Mouse (Mus musculus) cerebellum, adult 11 months (tissue): ENCODE results near the gene Xpnpep1.

ENCODE experiments used
- DNase-seq: peaks from one replicate; pipeline ENCODE4 v3.0.0; 2022

Xpnpep1 gene

GRCm38 (mm10) chr19:53030279-53030678 lies 9.7 kb downstream of the Xpnpep1 start:
- DNase-seq = no peak

GRCm38 (mm10) chr19:53029686-53030085 lies 10.3 kb downstream of the Xpnpep1 start:
- no peak for DNase-seq

GRCm38 (mm10) chr19:53029045-53029444 lies 11.0 kb downstream of the Xpnpep1 start:
- no peak for DNase-seq

DNA sequence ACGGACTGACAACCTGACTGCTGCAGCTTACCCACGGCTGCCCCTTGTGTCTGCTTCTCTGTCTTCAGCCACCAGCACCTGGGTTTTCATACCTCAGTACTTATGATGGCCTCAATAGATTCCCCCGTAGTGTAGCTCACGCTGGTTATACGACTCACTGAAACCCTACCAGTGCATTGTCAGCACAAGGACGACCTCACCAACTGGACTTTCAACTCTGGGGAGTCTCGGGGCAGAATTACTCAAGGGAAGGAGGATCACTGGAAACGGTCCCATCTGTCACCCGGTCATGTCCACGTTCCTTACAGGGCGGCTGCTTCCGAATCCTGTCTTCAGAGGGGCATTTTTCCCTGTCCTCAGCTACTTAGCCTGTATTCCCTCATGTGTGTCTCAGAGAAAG lies 11.8 kb downstream of the Xpnpep1 start:
- no peak for DNase-seq

DNA sequence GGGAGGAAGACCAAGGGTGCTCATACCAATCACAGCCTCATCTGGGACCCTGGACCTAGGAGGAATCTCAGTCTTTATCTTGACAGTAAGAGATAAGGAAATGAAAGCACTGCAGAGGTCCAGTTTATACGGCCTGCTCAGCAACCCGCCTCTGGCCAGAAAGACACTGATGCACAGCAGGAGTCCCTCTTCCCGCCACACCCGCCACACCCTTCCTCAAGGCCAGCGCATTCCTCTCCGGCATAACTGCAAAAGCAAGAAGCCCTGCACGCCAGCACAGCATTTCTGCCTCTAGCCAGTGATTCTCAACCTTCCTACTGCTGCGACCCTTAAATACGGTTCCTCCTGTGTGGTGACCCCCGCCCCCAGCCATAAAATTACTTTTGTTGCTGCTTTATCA lies 16.8 kb downstream of the Xpnpep1 start:
- DNase-seq = no peak

- no peak for DNase-seq
Measured at GRCm38 (mm10) chr19:53022037-53022614, 17.9 kb downstream of the Xpnpep1 start.

- no peak for DNase-seq
Measured at GRCm38 (mm10) chr19:53021537-53021936, 18.5 kb downstream of the Xpnpep1 start.

- DNase-seq = no peak
Measured at GRCm38 (mm10) chr19:53019716-53020463, 20.1 kb downstream of the Xpnpep1 start.

DNA sequence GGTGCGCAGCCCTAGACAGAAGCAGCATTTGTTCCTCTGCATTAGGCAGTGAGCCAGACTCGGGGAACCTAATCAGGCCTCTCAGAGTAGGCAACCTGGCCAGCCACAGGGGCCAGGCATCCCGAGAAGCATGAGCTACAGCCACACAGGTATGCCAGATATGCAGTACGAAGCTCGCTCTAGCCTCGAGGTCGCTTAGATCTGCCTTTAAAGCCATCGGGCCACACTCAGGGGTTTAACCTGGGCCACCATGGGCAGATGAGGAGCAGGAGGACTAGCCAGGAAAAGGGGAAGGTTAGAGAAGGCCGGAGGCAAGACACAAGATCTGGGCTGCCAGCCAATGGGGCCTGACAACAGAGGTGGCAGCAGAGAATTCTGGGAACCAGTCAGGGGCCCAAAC lies 22.1 kb downstream of the Xpnpep1 start:
- DNase-seq = peak; percentile 59

DNA sequence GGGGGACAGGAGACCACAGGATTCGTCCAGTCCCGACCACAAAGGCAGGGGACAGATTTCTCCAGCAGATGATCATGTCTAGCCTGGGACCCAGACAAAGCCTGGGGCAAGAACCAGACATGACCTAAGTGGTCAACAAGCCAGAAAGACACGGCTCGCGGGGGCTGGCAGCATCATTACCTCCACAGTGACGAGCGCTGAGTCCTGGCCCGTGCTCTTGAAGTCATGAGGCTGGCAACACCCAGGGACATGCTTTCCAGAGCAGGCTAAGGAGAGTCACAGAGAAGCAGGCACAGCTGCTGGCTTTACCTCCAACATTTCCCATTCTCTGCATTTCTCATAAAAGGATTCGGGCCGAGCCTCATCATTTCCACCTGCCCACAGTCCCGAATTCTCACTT lies 22.8 kb downstream of the Xpnpep1 start:
- DNase-seq = no peak

GRCm38 (mm10) chr19:53014910-53015710 lies 24.9 kb downstream of the Xpnpep1 start:
- DNase-seq = no peak

DNA sequence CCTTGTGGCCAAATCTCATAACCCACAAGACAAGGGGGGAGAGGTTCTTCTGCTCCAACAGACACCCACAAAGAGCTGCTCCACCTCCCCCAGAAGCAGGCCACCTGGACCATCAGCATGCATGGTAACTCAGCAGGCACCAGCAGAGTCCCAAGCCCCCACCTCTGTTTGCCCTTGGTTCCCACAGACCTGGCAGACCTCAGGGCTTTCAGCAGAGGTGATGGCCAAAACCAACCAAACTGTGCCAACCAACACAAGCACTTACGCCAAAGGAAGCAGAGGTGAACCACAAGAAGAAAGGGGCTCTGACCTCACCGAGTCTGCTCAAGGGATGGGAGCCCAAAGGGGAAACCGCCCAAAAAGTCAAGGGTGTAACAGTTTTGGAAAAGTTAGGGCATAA lies 26.3 kb downstream of the Xpnpep1 start:
- no peak for DNase-seq

GRCm38 (mm10) chr19:53013341-53013740 lies 26.7 kb downstream of the Xpnpep1 start:
- no peak for DNase-seq

- no peak for DNase-seq
Measured at GRCm38 (mm10) chr19:53010941-53011340, 29.1 kb downstream of the Xpnpep1 start.

DNA sequence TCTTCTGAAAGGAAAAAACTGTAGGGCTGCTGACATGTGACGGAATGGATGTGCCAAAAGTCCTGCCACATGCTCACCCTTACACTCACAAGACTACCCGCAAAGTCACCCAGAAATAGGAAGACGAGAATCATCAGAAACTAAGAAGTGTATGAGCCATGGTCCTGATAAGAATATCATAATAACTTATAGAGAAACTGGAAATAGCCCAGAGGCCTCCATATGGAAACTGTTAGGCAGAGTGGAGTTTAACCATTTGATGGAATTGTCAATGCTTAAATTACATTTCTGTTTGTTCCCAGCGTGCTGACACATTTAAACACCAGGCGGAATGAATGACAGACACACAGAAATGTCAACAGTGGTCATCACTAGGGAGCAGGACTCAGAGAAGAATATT lies 31.1 kb downstream of the Xpnpep1 start:
- no peak for DNase-seq

- peak; percentile 65 for DNase-seq
Measured at GRCm38 (mm10) chr19:53008020-53008705, 31.9 kb downstream of the Xpnpep1 start.

DNA sequence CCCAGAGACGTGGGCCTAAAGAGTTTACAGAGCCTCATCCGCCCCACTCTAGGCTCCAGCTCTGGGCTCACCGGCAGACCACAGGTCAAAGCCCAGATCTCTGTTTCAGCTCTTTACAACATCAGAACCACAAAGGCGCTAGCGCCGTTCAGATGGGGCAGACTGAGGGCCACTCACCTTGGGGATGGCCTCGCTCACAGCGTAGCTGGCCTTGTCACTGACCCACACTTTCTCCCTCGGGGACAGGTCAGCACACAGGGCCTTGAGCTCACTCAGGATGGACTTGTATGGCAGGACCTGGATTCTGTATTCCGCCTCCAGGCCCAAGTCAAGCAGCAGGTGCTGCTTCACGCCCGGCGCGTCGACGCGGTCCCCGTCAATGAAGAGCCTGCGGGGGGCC lies 34.0 kb downstream of the Xpnpep1 start:
- no peak for DNase-seq

DNA sequence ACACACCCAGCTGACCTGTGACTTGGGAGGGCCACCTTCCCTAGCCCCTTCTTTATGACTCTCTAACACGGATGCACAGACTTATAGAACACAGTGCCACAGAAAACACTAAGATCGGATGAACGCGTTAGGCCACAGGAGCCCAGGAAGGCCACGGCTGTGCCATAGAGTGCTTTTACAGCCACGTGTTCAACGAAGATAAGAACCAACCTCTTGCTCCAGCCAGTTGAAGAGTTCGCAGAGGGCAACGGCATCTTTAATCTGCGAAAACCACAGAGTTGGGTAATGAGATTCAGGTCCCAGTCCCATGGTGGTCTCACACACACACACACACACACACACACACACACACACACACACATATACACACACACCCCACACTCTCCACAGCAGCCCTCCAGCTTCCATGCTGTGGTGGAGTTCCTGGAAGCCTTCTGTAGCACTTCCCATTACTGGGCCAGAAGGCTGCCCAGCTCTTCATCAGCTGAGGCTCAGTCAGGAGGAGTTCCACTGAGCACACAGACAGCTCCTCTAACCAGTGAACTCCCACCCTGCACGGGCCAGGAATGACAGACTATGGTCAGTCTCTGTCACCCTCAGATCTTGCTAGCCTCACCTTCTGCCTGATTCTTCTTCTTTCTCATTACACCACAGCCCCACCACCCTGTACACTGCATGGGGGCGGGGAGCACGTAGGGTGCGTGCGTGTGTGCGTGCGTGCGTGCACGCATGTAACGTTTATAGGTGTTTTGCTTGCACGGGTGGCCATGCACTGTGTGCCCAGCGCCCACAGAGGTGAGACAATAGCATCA lies 36.3 kb downstream of the Xpnpep1 start:
- DNase-seq = no peak

GRCm38 (mm10) chr19:53002166-53003095 lies 37.6 kb downstream of the Xpnpep1 start:
- DNase-seq = no peak

- no peak for DNase-seq
Measured at GRCm38 (mm10) chr19:52992880-52993440, 47.1 kb downstream of the Xpnpep1 start.

- no peak for DNase-seq
Measured at GRCm38 (mm10) chr19:52991924-52992323, 48.1 kb downstream of the Xpnpep1 start.
